Mouse (Mus musculus) cerebellum, adult (tissue): Measurements from ENCODE around the gene Olfr346.

Experiments
- ATAC-seq: cut with Nextera tagmentation; 2 replicates; pipeline ENCODE4 v1.9.2; 2017; ENCODE audit warnings: mild to moderate bottlenecking, moderate library complexity, mixed read lengths; ENCODE audit not compliant: insufficient number of reproducible peaks, low FRiP score, low TSS enrichment

Olfr346 gene

GRCm38 (mm10) chr2:36685488-36685887 lies at the start of gene Olfr346:
TSS of gene Olfr346 (plus strand) at chr2:36685788.
- ATAC-seq = no peak

GRCm38 (mm10) chr2:36639741-36640140 lies 45.8 kb upstream of the Olfr346 start, which contains the start of gene Olfr345:
TSS of gene Olfr345 (plus strand) at chr2:36640041.
- no peak for ATAC-seq

- no peak for ATAC-seq
Observed at GRCm38 (mm10) chr2:36731602-36732001, 46.0 kb downstream of the Olfr346 start, which contains the start of gene Olfr347. TSS of gene Olfr347 (plus strand) at chr2:36731902.

- no peak for ATAC-seq
Observed at GRCm38 (mm10) chr2:36736226-36736625, 50.6 kb downstream of the Olfr346 start.
